Mouse (Mus musculus) adrenal gland, postnatal 10 days (tissue): Measurements from ENCODE around the gene Egf. TPM values are rescaled to one million over a fixed set of nuclear protein-coding genes. Genes with fewer than 3 reads are reported as not detected.

Experiments used
- DNase-seq: peaks from one replicate; pipeline ENCODE4 v3.0.0; 2021; ENCODE audit warnings: mixed read lengths
- total RNA-seq, 2 experiments: library from RNA; stranded (reverse); gene quantifications; 2 replicates each; pipeline ENCODE4 v1.2.3; 2021

The Egf gene
- total RNA-seq, 2 experiments from 2014 or later: 0.69 to 3.2 TPM

GRCm38 (mm10) chr3:129714542-129715145, 40.5 kb downstream of the Egf start:
- no peak for DNase-seq

GRCm38 (mm10) chr3:129708157-129708556, 47.0 kb downstream of the Egf start:
- peak; percentile 66 for DNase-seq

GRCm38 (mm10) chr3:129698882-129699281, 56.2 kb downstream of the Egf start:
- no peak for DNase-seq

- DNase-seq: no peak
Measured at GRCm38 (mm10) chr3:129698365-129698764, 56.8 kb downstream of the Egf start.

GRCm38 (mm10) chr3:129697691-129698090, 57.4 kb downstream of the Egf start:
- no peak for DNase-seq

- DNase-seq: no peak
Measured at GRCm38 (mm10) chr3:129695943-129696342, 59.2 kb downstream of the Egf start.

- no peak for DNase-seq
Measured at GRCm38 (mm10) chr3:129693581-129693980, 61.5 kb downstream of the Egf start.

GRCm38 (mm10) chr3:129692816-129693215, 62.3 kb downstream of the Egf start:
- no peak for DNase-seq

GRCm38 (mm10) chr3:129687429-129687828, 67.7 kb downstream of the Egf start:
- DNase-seq: no peak

- peak; percentile 73 for DNase-seq
Measured at GRCm38 (mm10) chr3:129686698-129687333, 68.3 kb downstream of the Egf start.

- DNase-seq: no peak
Measured at GRCm38 (mm10) chr3:129686196-129686595, 68.9 kb downstream of the Egf start.

GRCm38 (mm10) chr3:129683060-129683679, 71.9 kb downstream of the Egf start:
- peak; percentile 27 for DNase-seq

GRCm38 (mm10) chr3:129682389-129682788, 72.7 kb downstream of the Egf start:
- no peak for DNase-seq

- DNase-seq: peak; percentile 13
Measured at GRCm38 (mm10) chr3:129681841-129682240, 73.3 kb downstream of the Egf start.

GRCm38 (mm10) chr3:129680258-129680657, 74.9 kb downstream of the Egf start:
- peak; percentile 53 for DNase-seq

GRCm38 (mm10) chr3:129675923-129676322, 79.2 kb downstream of the Egf start:
- DNase-seq: no peak

GRCm38 (mm10) chr3:129663906-129664305, 91.2 kb downstream of the Egf start:
- DNase-seq: no peak

GRCm38 (mm10) chr3:129658776-129659175, 96.3 kb downstream of the Egf start:
- no peak for DNase-seq

GRCm38 (mm10) chr3:129657775-129658174, 97.3 kb downstream of the Egf start:
- no peak for DNase-seq

- no peak for DNase-seq
Measured at GRCm38 (mm10) chr3:129657222-129657621, 97.9 kb downstream of the Egf start.

- no peak for DNase-seq
Measured at GRCm38 (mm10) chr3:129656540-129656939, 98.6 kb downstream of the Egf start.

- no peak for DNase-seq
Measured at GRCm38 (mm10) chr3:129652476-129652875, 102.6 kb downstream of the Egf start.

GRCm38 (mm10) chr3:129651765-129652164, 103.4 kb downstream of the Egf start:
- no peak for DNase-seq

- DNase-seq: no peak
Measured at GRCm38 (mm10) chr3:129650931-129651330, 104.2 kb downstream of the Egf start.
